Mouse (Mus musculus) thymus, postnatal 0 days (tissue): ENCODE data around the gene Akap4. TPM values are rescaled to one million over a fixed set of nuclear protein-coding genes. Genes with fewer than 3 reads are reported as not detected.

Experiments used
- DNase-seq: peaks from one replicate; pipeline ENCODE4 v3.0.0-alpha.2; 2015; ENCODE audit warnings: low spot score
- polyA plus RNA-seq: library from polyadenylated mRNA; unstranded; fragments of >200 nt; fragmentation: Nextera tagmentation; extraction: Ambion mirVana; gene quantifications from 2 replicates; pipeline ENCODE4 v1.2.1, GENCODE M21; 2015

Akap4 gene
- 0.04 and 0.05 TPM in 2 replicates for polyA plus RNA-seq

- DNase-seq = no peak
Observed at GRCm38 (mm10) chrX:7067219-7067618, at the start of gene Akap4. Gene Akap4 (plus strand): TSS chrX:7067519.

DNA sequence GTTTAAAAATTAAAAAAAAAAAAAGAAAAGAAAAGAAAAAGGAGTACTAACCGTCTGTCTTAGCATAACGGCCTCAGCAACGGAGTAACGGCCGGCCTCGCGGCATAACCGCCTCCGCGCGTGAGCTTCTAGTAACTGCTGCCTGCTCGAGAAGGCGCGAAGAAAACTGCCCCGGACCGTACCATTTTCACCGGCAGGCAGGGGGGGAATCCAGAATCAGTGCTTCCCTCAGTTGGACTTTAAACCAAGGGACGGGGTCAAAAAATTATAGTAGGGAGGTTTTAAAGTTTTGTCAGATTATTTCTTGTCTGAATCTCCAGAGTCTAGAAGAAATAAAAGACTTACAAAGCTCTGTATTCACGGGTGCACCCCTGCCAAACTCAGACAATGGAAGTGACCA, 25.8 kb upstream of the Akap4 start, which contains the start of gene Ccnb3:
Gene Ccnb3 (minus strand): TSS at position 101 of the 400 bp plus-strand sequence.
- DNase-seq = no peak

GRCm38 (mm10) chrX:7057056-7057455, 10.3 kb upstream of the Akap4 start:
- DNase-seq = no peak

- no peak for DNase-seq
Observed at GRCm38 (mm10) chrX:7057634-7058033, 9.7 kb upstream of the Akap4 start.

DNA sequence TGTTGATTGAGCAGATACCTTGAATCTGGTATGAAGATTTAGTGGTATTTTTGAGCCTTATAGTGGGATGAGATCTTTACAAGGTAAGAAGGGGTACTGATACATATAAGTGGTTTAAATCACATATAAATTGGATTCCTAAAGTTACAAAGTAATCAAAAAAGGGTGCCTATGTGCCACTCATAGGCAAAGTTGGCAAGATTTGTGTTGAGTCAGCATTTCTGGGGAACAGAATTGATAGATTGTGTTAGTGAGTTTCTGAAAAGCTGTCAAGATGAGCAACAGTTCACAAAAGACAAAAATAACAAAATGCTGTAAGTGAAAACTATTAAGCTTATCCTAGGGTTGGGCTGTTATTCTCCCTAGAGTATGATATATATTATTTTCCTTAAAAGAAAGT, 3.2 kb upstream of the Akap4 start:
- no peak for DNase-seq

GRCm38 (mm10) chrX:7068002-7068401, 683 bp downstream of the Akap4 start:
- DNase-seq = no peak

DNA sequence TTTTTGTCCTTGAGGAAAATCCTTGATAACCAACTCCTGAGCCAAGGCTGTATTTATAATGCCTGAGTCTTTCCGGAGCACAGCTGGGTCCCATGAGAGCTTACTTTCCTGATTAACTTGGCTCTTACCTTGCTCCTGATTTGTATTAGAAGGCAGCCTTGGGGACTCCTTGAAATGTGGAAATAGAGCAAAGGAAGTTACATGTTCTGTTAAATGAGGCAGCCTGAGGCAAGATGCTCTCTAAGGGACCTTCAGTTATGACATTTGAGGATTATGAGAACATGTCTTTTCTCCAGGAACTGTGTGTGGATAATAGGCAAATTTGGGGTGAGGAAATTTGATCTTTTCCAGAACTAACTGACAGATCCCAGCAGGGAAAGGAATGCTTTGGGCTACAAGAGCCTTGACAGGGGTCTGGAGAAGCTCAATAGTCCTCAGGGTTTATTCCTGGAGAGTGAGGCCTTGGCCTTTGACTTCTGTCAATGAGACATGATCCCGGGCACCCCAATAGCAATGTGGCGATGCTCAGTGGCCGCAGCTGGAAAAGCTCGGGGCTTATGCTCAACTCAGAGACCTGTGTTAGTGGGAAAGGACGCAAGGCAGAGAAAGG, 12.6 kb downstream of the Akap4 start:
- DNase-seq = no peak

GRCm38 (mm10) chrX:7085878-7086277, 18.6 kb downstream of the Akap4 start:
- no peak for DNase-seq

GRCm38 (mm10) chrX:7090323-7090722, 23.0 kb downstream of the Akap4 start:
- DNase-seq = no peak

- DNase-seq = no peak
Observed at GRCm38 (mm10) chrX:7102280-7102679, 35.0 kb downstream of the Akap4 start.

DNA sequence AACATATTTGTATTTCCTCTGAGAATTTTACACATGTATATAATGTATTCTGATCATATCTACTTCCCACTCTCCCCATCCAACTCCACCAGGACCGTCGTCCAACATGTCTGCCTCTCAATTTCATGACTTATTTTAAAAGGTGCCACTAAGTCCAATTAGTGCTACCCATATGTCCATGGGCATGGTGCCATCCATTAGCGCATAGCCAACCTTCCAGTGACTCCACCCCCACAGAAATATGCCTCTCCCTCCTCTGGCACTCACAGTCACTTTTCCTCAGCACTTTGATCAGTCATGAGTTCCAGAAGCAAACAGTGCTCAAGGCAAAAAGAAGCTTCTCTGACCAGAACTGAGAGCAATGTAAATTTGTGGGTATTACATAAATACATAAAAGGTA, 47.6 kb downstream of the Akap4 start:
- no peak for DNase-seq

DNA sequence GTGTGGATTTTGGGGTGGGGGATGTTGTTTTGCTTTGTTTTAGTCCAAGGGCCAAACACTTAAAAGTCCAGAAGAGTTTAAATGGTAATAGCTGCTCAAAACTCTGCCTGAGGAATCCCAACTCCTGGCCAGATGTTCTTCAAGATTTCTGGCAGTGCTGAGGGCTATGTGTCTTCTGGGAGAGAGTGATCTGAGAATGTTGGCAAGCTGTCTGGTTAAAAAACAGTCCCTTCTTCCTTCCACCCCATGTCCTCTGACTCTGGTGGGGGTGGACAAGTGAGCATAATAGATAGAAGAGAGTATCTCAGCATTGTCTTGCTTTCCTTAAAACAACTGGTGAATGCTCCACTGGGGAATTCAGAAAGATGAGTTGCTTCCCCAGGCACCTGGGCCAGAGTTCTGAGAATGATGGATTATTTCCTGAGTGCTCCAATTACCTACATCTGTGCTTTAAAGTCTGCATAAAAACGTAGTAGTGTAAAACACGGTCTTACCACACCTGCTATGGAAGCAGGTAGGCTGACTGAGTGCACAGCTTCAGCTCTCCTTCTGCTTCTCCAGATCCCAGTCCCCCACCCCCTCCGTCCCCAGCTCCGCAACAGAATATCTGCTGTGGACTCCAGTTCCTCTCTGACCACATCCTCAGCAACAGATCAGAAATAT, 54.4 kb downstream of the Akap4 start:
- DNase-seq = no peak

Other genes starting within 250 kb of the Akap4 start
- not detected in 2 replicates for gene Ccnb3, start 25.9 kb upstream of the Akap4 start, polyA plus RNA-seq